Mouse (Mus musculus) CD4-positive, CD25-positive, alpha-beta regulatory T cell, adult 4 months (primary cell): ENCODE measurements around the gene Hgd. TPM values are rescaled to one million over a fixed set of nuclear protein-coding genes. Genes with fewer than 3 reads are reported as not detected.

ENCODE experiments used
- ATAC-seq: one replicate; pipeline ENCODE4 v1.8.0; 2017
- polyA plus RNA-seq, 2 experiments: library from polyadenylated mRNA; unstranded; fragments of 100-300 nt; shearing (Covaris generic); gene quantifications; one replicate each; pipeline ENCODE4 v1.2.1; 2017

Hgd gene
- polyA plus RNA-seq, 2 experiments from 2014 or later: 0.38 TPM; not detected in 1

- ATAC-seq: no peak
Measured at GRCm38 (mm10) chr16:37676024-37676676, 96.2 kb downstream of the Hgd start.

- ATAC-seq: no peak
Measured at GRCm38 (mm10) chr16:37676677-37677072, 96.7 kb downstream of the Hgd start.

DNA sequence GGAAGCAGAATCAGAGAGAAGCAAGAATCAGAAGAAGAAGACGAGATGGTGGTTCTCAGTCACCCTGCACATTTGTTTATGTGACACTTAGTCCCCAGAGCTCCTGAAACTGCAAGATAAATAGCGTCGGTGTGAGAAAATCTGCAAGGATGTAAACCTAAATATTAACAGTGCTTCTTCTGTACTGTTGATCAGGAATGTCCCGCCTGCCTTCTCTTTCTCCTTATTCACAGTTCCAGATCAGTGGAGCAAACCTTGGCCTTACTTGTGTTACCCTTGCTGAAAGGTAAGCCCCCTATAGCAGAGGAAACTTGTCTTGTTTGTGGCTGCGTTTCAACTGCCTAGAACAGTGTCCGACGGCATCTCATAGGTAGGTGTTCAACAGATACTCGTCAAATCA is 97.6 kb downstream of the Hgd start:
- ATAC-seq: no peak

DNA sequence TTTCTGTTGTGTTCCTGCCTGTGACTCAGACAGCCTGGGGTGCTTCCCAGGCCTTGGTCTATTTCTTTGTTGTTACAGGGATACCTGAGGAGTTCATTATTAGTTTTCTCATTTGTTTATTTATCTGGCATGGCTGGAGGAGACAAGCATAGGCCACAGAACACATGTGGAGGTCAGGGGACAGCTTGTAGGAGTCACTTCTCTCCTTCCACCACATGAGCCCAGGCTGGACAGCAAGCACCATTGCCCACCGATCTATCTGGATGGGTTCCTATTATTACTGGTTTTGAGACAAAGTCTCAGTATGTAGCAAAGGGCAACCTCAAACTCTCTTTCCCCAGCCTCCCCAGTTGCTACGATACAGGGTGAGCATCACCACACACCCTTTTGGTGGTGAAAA is 100.3 kb downstream of the Hgd start:
- ATAC-seq: no peak

GRCm38 (mm10) chr16:37680831-37681230 is 100.9 kb downstream of the Hgd start:
- ATAC-seq: no peak

Other genes starting within 250 kb of the Hgd start
- gene Stxbp5l, start 195.2 kb upstream of the Hgd start, polyA plus RNA-seq: under 1 TPM in 1 of 2 experiments, not detected in 1; 0.26 TPM
- gene Gtf2e1, start 40.4 kb upstream of the Hgd start, polyA plus RNA-seq: 10 to 100 TPM; 14.4 to 16.9 TPM
- gene Rabl3, start 40.3 kb upstream of the Hgd start, polyA plus RNA-seq: 10 to 100 TPM in 1 of 2 experiments, 1 to 10 TPM in 1; 9.7 to 11.1 TPM
- 10 to 100 TPM; 49.1 to 64.4 TPM for gene Ndufb4, start 74.3 kb downstream of the Hgd start, polyA plus RNA-seq
- under 1 TPM; 0.27 to 0.36 TPM for gene Fstl1, start 196.7 kb downstream of the Hgd start, polyA plus RNA-seq